Mouse (Mus musculus): ENCODE results near the gene Fhit.

Fhit gene

DNA sequence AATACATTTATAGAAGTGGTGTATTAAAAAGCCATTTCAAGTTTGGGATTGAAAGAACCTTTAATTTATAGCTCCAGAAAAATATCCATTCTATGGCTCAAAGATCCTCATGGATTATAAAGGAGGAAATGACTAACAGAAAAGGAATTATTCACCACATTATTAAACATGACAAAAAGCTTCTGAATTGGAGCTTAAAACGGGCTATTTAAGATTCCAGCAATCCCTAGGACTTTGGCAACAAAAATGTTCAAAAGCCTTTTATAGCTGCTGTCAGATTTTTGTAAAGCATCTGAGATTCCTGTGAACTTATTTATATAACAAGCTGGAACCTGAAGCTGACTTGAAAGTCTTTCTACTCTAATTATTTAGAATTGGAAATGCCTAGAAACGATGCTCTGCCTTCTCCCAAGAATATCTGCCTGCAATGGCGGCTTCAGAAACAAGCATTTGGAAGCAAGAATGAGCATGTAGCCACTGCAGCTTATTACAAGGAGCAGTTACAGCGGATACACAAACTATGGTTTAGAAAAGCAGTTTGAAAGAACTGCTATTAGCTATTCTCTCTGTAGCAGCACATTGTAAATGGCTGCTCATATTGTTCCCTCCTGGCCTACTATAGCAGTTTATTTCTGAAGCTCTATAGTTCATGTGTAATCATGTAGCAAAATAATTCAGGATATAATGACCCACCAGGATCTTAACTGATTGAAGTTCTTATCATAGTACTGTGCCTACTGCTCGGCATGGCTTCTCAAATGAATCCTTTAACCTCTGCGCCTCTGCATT is 995.0 kb downstream of the Fhit start:
- peak; percentile 9 to 30 for DNase-seq (ENCODE audit: low spot score in 2 of 2)

DNA sequence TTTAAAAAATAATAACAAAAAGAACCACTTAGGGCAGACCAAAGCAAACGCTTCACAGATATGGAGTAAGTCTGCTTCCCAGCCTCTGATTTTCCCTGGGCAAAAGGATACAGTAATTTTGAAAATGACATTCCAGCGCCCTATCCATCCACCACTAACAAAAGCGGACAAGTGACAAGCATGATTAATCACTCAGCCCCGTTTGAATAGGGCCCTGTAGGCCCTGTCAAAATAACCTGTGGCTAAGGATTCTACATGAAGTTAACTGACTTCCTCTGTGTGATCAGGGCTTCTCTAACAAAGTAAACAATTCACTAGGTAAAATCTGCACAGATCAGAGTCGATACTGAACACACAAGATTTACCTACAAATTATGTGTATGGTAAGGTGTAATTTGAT is 1012.0 kb downstream of the Fhit start:
- DNase-seq (ENCODE audit: low spot score in 2 of 2), result no peak

DNA sequence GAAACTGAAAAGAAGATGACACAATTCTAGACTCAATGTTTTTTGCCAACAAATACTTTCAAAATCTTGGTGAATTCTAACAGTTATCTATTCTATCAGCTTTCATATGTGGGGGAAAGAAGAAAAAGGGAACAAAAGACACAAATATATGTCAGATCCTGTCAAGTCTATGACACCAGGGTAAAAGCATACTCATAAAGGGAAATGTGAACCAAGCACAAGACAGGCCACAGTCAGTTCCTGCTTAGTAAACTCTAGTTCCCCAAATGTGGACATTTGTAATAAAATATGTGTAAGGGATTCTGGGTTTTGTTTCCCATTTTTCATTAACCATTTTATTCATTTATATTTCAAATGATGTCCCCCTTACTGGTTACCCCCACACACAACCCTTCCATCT is 1022.5 kb downstream of the Fhit start:
- no peak for DNase-seq (ENCODE audit: low spot score in 2 of 2)

DNA sequence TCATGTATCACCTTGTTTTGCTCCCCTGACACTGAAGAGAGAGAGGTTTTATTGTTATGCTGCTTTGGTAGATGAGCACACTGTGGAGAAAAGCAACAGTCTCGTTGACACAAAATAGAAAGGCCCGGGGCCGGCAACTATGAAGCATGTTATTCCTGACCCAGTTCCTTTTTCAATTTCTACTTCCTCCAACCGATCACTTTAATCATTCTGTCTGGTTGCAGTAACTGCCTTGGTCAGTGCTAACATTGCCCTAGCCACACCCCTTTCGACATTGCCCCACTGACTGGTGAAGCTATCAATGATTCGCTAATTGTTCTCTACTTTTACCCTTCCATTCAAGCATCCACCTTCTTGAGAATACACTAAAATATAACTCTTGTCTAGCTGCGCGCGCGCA is 1028.0 kb downstream of the Fhit start:
- DNase-seq (ENCODE audit: low spot score in 2 of 2), result no peak

DNA sequence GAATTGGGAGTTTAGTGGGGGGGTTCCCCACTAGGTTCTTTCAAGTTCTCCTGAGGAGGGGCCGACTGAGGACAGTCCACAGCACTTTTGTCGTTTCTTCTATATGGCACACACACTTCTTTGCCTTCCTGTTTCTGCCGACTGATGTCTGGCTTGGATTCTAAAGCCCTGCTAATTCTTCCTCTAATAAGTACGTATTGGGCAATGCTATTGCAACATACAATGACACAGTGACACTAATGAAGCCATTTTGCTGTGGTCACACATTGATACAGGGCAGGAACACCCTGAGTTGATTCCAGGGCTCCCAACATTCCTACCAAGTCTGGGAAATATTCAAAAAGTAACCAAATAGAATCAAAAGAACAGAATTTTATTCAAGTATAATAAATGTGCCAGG is 1032.2 kb downstream of the Fhit start:
- no peak for DNase-seq (ENCODE audit: low spot score in 2 of 2)

DNA sequence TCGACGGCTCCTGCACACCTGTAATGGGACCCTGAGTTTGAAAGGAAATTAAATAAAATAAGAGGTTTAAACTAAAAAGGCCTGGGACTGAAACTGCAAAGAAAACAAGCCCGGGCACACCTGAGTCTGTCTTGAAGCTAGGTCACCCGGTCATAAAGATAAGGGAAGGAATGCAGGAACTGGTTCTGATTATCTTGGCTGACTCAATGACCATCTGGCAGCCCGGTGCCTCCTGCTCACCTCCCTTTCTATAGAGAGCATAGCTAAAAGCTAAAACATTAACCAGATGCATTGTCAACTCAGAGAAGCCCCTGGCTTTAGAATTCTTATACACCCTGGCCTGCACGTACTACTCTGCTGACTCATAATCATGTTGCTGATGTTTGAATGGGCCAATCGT is 1032.7 kb downstream of the Fhit start:
- DNase-seq (ENCODE audit: low spot score in 2 of 2), result no peak

DNA sequence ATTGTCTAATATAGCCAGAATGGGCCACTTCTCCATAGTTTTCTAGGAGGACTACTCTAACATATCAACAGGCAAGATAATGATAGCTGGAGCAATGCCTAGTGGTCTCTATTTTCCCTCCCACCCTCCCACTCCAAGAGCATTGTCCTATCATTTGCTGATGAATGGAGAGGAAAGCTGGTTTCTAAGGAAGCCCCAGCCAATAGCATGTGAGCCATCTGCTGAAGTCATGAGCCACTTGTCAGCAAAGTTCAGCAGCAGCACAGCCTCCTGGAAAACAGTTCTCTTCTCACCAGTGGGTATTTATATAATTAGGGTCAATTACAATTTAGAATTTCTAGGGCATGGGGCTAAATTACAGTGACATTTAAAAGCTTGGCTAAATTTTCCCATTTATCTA is 1035.3 kb downstream of the Fhit start:
- DNase-seq (ENCODE audit: low spot score in 2 of 2), result no peak

DNA sequence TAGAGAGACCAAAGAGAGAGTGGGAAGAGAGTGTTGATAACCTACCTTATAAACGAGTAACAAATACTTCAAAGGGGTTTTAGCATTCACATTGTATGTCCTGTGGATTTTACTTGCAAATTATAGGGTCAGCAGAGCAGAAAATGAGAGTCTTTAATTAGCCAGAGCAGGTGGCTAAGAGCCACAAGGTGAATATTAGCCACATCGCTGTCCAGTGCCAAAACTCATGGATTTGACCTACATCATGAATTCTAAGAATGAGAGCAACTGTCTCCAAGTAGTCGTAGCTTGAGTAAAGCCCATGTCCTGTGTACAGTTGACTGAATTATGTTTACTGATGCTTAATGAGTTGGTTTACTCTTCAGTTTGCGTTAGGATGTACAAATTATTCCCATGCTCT is 1039.7 kb downstream of the Fhit start:
- no peak for DNase-seq (ENCODE audit: low spot score in 2 of 2)

DNA sequence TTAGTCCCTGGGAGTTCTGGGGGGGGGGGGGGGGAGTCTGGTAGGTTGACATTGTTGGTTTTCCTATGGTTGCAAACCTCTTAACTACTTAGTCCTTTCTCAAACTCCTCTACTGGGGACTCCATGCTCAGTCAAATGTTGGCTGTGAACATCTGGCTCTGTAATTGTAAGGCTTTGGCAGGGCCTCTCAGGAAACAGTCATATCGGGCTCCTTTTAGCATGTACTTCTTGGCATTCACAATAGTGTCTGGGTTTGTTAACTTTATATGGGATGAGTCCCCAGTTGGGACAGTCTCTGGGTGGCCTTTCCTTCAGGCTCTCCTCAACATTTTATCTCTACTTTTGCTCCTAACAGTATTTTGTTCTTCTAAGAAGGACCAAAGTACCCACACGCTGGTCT is 1065.6 kb downstream of the Fhit start:
- DNase-seq (ENCODE audit: low spot score in 2 of 2), result no peak

DNA sequence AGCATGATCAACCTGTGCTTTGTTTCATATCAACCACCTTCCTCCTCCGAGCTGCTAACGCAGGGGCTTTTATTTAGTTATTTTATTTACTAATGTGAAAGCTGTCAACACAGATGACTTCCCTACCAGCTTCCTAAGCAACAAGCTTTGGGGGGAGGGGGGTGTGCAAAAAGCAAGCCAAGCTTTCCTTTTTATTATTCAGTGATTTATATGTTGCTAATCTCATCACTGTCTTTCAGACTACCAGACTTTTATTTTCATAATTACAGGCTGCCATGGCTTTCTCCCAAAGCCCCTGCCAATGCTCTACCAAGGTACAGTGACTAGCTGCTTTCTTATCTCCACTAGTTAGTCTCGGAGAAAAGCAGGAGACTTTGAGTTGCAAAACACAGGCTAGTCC is 1082.8 kb downstream of the Fhit start:
- no peak for DNase-seq (ENCODE audit: low spot score in 2 of 2)

DNA sequence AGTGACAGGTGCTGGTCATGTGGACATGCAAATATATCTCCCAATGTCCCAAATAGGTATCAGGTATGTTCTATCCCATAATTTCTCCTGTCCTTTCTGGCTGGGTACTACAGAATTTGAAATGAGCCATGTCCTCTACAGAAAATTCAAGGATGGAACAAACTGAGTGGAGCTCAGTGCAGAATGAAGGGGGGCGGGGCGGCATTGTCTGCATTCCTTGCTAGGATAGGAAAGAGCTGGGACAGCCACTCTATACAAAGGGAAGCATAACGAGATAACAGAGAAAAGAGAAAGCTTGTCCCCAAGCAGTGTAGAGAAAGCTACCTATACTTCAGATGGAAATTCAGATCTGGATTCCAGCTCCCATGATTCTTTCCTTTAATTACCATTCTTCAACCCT is 1111.9 kb downstream of the Fhit start:
- DNase-seq (ENCODE audit: low spot score in 2 of 2), result no peak

DNA sequence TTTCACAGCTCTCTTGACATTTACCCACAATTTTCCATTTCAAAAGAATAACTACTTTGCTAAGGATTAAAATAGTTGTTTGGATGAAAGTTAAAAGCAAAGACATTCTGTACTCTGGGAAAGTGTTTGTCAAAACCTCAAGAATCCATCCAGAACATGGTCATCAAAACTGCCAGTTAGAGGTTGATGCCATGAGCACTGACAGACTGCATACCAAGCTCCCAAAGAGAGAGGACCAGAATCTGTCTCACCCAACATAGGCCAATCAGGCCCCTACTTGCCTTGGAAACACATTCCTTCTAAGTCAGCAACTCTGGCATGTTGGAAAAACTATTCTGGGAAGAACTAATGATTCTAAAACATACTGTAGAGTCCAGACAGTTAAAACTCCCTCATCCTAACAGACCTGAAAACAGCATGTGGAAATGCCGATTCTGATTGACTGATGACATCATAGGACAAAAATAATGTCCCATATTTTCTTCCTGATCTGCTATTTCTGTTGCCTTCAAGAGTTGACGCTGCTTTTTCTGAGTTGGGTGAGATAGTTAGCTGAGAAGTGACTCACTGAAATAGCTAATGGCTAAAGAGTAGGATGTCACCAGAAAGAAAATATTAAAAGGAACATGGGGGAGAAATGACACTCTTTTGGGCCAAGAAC is 1114.6 kb downstream of the Fhit start:
- peak in 1 of 2 experiments; percentile 12 for DNase-seq (ENCODE audit: low spot score in 2 of 2)

DNA sequence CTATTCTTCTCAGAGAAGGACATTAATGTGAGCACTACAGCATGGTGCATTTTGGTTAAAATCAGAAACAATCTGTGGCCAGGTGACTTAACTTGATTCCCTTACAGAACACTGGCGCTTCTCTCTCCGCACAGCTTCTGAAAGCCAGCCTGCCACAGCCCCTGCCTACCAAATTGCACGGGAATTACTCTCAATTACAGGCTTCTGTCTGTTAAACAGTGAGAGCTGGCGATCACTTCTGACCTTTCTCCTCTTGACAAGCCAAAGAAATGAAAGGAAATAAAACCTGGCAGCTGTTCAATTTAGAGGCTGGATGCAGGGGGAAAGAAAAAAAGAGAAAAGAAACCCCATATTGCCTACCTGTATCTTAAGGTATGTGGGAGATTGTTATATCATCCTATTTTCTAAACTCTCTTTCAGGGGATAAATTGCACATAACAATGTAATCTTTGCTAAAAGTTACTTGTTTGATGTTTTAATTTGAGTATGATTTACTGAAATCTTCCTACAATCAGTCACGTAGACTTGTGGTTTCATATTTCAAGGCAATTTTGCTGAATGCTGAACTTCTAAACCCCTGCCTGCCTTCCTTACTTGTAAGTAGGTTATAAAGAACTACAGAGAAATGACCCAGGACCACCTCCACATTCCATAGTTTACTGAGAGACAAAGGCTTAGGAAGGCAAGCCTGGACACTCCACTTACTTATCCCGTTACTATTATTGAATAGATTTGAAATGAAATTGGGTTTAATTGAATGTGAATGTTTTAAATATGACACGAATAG is 1115.3 kb downstream of the Fhit start:
- DNase-seq (ENCODE audit: low spot score in 2 of 2), result no peak

DNA sequence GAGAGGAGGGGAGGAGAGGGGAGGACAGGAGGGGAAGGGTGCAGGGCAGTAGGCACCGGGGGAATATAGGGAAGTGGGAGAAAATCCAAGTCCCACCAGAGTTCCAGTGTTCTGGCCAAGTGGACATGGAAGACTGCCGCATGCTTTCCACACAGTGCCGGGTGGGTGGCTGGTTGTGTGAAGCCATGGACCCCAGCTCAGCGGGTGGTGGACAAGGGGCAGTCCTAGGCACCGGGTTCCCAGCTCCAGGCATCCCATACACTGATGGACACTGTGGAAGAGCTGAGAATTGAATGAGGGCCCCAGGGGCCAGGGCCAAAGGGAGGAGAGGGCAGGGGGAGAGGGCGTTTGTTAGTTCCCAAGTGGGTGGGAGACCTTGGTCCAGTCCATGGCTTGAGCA is 1123.8 kb downstream of the Fhit start:
- no peak for DNase-seq (ENCODE audit: low spot score in 2 of 2)

DNA sequence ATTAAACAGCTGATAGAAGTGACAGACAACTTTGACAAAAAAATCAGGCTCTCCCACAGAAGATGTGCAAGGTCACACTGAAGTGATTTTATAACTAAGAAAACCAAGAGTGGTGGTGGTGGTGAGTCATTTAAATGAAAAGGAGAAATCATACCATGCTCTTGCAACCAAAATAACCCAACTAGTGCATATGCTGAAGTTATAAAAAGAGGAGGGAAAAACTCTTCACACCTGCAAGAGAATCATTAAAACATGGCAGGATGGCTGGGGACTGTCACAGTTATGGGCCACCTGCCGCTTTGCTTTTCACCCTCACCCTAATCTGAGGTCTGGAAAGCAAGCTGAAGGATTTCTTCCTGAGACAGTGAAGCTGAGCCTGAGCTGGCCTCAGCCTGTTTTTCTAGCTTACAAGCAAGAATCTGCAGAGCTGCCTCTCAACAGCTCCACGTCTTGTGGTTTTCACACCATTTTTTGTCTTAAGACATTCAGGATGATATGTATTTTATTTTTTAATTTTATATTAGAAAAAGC is 1125.1 kb downstream of the Fhit start:
- peak in 1 of 2 experiments; percentile 30 for DNase-seq (ENCODE audit: low spot score in 2 of 2)

DNA sequence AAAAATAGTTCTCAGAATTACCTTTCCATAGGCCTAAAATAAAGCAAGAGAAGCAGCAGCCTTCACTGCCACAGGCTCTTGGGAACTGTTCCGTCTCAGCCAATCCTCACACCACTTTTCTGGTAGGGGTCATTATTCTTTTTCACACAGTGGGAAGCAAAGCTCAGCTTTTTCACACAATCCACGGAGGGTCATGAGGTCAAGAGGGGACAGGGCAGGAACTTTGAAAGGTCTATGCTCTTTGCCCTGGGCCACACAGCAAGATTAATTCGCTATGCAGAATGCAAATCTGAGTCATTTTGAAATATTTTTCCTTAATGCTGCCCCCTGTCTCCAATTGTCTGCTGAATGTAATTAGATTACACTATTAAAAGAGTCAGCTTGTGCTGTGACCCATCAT is 1126.2 kb downstream of the Fhit start:
- no peak for DNase-seq (ENCODE audit: low spot score in 2 of 2)

DNA sequence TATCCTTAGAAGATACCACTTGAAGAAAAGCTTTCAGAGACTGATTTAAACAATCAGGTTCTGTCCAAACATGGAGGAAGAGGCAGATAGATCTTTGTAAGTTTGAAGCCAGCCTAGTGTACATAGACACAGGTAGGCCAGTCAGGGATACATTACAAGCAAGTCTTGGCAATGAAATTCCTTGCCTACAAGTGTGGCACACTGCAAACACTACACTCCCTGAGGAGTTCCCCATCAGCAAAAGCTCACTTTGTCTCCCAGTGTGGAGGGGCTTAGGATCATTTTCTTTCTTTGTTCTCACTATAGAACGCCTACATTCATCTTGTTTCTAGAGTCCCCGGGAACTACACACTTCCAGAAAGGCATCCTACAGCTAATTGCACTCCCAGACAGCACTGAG is 1126.6 kb downstream of the Fhit start:
- DNase-seq (ENCODE audit: low spot score in 2 of 2), result no peak

DNA sequence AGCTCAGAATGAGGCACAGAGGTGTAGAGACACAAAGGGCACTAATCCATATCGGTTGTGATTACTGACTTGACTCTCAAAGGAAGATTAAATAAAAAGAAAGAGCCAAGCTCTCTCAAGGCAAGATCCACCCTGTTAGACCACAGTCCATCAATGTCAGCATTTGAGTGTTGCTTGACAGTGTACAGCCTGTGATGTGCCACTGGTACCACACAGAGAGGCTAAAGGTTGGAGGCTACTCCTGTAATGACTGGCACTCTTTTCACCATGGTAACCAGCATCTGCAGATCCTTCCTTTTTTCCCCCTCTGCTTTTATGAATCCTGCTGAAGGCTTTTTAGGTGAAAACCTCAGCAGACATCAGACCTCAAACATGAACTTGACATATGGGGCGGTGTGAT is 1138.5 kb downstream of the Fhit start:
- DNase-seq (ENCODE audit: low spot score in 2 of 2), result no peak

DNA sequence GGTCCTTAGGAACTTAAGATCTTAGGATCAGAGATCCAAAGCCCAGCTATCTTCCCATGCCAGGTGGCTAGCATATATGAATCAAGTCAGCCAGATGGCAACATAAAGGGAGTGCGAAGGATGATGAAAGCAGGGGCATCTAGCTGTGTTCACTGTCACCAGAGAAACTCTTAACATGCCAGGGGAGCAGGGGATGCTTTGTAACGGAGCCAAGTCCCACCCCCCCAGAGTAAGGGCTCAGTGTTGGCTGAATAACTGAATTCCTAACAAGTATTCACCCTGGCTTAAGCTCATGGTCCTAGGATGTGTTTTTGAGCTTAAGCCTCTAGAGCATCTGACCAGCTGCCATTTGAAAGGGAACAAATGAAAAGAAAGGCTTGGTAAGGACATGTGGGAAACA is 1139.5 kb downstream of the Fhit start:
- no peak for DNase-seq (ENCODE audit: low spot score in 2 of 2)

DNA sequence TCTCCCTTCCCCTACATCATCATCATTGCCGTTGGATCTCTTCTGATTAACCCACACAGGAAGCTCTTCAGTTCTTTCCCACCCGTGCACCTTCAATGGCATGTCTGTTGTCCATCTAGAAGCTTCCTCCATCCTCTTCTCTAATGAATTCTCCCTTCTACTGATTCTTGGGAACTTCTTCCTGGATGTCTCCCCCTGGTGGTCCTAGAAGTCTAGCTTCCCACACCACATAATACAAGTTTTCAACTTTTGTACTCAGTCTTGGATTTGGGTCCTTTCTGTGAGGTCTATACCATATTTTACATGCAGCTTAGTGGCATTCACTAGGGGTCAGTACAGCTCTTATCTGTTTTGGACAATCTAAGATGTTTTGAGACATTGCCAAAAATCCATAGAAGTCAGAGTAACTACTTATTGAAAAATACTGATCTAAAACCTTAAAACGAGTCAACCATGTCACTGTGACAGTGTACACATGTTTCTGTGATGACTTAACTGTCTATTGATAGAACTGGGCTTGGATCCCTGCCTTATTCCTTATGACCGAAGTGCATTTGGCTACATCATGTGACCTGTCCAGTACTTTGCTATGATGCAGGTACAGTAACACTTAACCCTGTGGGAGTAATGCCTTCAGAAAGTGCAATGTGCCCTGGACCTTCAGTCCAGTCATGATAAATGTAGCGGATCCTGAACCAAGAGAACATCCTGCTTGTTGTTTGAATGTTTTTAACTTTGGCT is 1141.3 kb downstream of the Fhit start:
- no peak for DNase-seq (ENCODE audit: low spot score in 2 of 2)

DNA sequence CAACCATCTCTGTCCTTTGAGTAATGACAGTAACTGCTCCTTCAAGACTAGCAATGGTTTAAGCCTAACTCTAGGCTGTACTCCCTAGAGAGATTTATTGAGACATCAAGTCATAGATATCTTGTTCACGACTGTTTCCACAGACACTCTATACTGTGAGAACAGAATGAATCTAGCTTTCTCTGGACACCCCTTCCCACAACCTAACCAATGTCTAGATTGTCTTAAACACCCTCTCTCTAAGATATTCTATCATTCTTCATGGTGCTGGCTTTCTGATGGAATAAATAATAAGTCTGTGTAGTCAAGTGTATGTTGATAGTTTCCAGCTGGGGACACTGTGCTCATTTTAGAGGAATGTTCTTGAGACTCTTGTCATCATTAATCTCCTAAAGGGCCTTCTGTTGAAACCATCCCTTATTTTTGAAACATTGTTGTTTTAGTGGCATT is 1148.0 kb downstream of the Fhit start:
- no peak for DNase-seq (ENCODE audit: low spot score in 2 of 2)

Measured in frontal cortex, postnatal 36 days (tissue).